Mouse (Mus musculus) cerebellum, adult 11 months (tissue): ENCODE measurements around the gene Gtpbp3.

Experiments
- DNase-seq: peaks from one replicate; pipeline ENCODE4 v3.0.0; 2022

The Gtpbp3 gene

DNA sequence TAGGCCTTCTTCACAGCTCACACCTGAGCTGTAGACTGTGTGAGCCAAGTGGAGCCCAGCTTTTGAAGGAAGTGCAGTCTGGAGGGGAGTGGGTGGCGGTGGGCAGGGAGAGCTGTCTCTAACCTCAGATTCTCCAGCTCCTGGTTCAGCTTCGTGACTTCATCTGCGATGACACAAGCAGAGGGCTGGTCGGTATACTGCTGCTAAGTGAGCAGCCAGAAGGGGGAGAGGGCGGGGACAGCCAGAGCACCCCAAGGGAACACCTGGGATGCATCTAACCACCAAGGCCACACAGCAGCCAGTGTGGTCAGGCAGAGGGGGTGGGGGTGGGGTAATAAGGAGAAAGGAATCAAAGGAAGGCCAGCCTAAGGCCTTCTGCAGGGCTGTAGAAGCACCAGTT lies 47.8 kb downstream of the Gtpbp3 start:
- no peak for DNase-seq

DNA sequence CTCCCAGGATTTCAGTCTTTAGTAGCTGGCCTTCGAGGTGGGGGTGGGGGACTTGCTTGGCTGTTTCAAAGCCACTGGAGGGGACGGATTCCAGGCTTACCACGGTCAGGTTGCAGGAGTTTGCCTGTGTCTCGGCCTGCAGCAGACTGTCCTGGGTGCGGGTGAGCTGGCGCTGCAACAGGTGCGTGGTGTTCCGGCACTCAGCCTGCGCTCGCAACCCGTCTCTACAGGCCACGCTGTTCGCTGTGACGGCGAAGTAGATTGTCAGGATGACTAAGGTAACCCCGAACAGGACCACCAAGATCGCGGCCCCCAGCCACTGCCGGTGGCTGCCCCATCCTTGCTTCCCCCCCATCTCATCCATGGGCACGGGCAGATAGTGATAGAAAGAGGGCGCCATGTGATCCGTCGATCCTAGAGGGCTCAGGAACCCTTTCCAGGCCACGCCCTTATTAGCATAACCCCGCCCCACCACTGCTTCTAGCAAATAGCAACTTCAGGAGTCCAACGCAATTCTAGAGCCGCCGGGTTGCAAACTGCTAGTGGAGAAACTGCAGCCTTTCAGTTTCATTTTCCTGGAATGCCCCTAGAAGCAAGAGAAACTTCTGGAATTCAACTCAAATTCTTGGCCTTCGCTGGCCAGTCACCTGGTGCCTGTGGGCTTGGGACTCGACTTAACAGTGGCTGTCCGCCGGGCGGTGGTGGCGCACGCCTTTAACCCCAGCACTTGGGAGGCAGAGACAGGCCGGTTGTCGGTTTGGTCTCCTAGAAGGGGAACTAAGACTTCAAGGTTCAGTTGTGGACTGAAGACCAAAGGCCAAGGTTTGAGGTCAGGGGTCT lies 49.3 kb downstream of the Gtpbp3 start, which contains the start of gene Bst2:
Gene Bst2, minus strand, starts transcription at position 429 of the 840 bp plus-strand sequence.
- DNase-seq = no peak

DNA sequence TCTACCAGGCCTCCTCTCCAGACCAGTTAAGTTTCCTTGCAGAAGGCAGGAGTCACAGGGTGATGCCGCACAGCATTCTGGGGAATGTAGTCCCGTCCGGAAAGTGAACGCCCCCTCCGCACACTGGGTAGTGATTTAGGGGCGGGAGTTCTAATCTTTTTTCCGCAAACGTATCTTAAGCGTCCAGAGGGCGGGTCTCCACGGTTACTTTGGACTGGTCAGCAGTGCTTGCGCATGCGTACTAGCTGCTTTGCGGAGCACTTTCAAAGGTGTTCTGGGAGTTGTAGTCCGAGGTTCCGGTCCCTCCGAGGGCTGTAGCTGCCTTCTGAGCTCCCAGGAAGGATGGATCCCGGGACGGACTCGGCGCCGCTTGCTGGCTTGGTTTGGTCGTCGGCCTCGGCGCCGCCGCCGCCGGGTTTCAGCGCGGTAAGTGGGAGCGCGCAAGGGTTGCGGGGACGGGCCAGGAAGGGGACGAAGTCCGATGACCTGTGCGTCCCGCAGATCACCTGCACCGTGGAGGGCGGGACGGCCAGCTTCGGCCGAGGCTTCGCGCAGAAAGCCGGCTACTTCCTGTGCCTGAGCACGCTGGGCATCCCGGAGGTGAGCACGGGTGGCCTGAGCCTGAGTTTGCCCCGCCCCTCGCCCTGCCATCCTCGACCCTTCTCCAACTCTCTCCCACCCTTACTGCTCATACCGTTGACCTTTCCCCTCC lies 54.9 kb downstream of the Gtpbp3 start, which contains the start of gene Mvb12a:
Gene Mvb12a, plus strand, starts transcription at position 291 of the 712 bp plus-strand sequence.
- DNase-seq = peak; percentile 97

DNA sequence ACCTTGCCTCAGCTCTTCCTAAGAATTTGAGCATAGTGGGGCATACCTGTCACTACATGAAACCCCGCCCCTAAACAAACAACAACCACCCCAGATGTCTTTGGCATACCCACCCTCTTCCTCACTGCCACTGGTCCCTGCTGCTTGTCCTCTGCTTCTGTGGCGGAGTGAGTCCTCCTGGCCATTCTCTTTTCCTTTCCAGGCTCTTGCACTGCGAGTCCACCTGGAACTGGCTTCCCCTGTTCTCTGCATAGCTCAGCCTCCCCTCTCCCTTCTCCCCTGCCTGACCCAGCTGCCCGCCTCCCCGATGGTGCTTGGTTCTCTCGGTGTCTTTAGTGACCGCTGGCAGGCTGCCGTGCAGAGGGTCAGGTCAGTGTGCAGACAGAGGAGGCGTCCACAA lies 55.9 kb downstream of the Gtpbp3 start:
- DNase-seq = no peak

DNA sequence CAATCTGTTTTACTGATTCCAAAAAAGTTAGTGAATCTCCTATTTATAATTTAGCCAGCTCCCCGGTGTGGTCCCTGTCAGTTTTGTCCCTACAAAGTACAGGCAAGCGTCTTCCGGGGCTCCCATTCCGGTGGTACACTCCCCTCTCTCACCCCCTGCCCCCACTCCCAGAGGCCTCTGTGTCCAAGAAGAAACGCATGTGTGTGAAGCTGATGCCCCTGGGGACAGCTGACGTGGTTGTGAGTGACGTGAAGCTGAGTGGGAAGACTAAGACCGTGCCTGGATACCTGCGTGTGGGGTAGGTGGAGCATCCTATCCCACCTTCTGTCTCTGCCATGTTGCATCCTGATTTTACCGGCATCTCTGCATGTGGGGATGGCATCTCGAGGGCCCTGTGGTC lies 57.1 kb downstream of the Gtpbp3 start:
- no peak for DNase-seq

DNA sequence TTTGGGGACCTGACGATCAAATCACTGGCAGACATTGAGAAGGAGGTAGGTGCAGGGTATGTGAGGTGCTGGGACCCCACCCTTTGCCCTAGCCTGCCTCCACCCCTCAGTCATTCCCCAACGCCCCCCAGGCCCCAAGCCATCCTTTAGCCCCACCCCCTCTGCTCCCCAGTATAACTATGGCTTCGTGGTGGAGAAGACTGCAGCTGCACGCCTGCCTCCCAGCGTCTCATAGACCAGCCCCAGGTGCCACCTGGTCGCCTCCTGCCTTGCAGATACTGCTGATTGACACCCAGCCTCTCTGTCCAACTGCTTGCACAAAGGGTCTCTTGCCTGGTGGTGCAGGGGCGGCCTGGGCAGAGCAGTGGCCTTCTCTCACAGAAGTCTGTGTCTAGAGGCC lies 59.7 kb downstream of the Gtpbp3 start:
- DNase-seq = no peak
